Mouse (Mus musculus) hindlimb bud, embryonic 11.5 days (tissue): ENCODE measurements around the gene Becn1.

Experiments
- DNase-seq: peaks from one replicate; pipeline ENCODE4 v3.0.0-alpha.2; 2012; ENCODE audit warnings: low read depth, low spot score; ENCODE audit errors: extremely low spot score

Gene Becn1

DNA sequence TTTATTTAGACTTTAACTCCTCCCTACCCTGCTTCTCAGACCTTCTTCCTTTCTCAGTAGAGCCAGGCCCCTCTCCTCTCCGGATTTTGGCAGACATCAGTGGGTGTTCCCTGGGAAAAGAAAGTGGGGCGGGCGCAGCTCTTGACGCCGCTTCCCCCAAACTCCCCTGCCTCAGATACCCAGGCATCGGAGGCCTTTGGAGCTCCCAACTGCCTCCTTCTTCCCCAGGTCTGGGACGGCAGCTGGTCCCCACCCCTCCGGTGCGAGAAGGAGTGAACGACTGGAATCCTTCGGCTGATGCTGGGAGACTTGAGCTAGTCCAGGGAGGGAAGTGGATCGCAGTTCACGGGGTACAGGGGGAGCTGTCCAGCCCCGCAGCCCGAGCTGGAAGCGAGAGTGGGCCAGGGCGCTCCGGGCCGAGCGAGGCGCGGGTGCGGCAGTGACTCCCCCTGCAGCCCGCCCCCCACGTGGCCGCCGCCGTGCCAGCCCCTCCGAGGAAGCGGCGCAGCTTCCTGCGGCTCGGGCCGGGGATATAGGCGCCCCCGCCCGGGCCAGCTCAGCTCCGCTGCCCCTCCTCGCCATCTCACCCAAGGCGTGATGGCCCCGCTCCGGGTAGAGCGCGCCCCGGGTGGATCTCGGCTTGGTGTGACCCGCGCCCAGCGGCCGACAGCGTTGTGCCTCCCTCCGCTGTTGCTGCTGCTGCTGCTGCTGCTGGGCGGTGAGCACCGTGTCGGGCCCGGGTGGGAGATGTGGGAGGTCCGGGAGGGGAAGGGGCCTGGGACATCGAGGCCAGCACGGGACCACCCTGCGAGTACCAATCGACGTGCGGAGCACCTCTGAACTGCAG is 56.0 kb downstream of the Becn1 start, which contains the start of gene Ramp2:
TSS of gene Ramp2 (plus strand) at position 174 of the 847 bp plus-strand sequence.
- DNase-seq, result no peak

DNA sequence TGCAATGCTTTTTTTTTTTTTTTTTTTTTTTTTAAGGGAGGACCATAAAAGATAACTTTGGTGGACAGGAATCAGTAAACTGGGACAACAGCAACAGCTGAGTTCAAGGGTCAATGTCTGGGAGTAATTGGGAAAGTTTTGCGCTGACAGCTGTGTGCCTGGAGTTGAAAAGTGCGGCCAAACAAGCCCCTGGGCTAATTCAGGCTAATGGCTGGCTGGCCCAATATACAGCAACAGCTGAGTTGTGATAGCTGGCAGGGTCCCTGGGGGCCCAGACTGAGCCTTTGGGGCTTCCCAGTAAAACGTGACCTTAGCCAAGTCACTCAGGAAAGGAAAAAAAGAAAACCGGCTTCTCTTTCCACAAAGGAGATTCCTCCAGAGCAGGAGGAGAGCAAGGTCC is 57.0 kb downstream of the Becn1 start:
- no peak for DNase-seq

GRCm38 (mm10) chr11:101238071-101238647 is 63.9 kb downstream of the Becn1 start:
- DNase-seq, result no peak

GRCm38 (mm10) chr11:101236782-101237181 is 65.3 kb downstream of the Becn1 start:
- DNase-seq, result no peak
